Mouse (Mus musculus) spleen, adult 2 months (tissue): ENCODE data around the gene Pus3. TPM values are rescaled to one million over a fixed set of nuclear protein-coding genes. Genes with fewer than 3 reads are reported as not detected.

Experiments
- DNase-seq, 2 experiments: peaks; one replicate each; pipeline versions ENCODE4 v3.0.0 to v3.0.0-alpha.2; 2012 to 2021; ENCODE audit warnings: low spot score in 2 of 2, low read depth in 1 of 2
- H3K27ac ChIP-seq: fragments of 200-500 bp; 2 replicates; pipeline ENCODE4 v1.5.1; 2012; ENCODE audit warnings: low read length, inconsistent platforms; ENCODE audit not compliant: insufficient read depth
- H3K27me3 ChIP-seq: fragments of 200-500 bp; 2 replicates; pipeline ENCODE4 v1.6.1; 2012; ENCODE audit warnings: mild to moderate bottlenecking, moderate library complexity, low read length, inconsistent platforms; ENCODE audit not compliant: control insufficient read depth, insufficient read depth
- H3K36me3 ChIP-seq: fragments of 200-500 bp; 2 replicates; pipeline ENCODE4 v1.6.1; 2012; ENCODE audit warnings: mild to moderate bottlenecking, low read length, inconsistent platforms; ENCODE audit not compliant: control insufficient read depth, insufficient read depth
- H3K4me1 ChIP-seq: fragments of 200-500 bp; 2 replicates; pipeline ENCODE4 v1.6.1; 2011; ENCODE audit warnings: inconsistent platforms; ENCODE audit not compliant: control insufficient read depth, insufficient read depth, insufficient read length
- H3K4me3 ChIP-seq: fragments of 200-500 bp; 2 replicates; pipeline ENCODE4 v1.5.1; 2011; ENCODE audit warnings: mild to moderate bottlenecking, inconsistent platforms; ENCODE audit not compliant: insufficient read depth, insufficient read length; ENCODE audit errors: extremely low read depth
- CTCF ChIP-seq: fragments of 200-500 bp; IDR thresholded peaks from 2 replicates; pipeline ENCODE4 v1.5.1; 2011; ENCODE audit warnings: mild to moderate bottlenecking, inconsistent platforms; ENCODE audit not compliant: insufficient read depth, insufficient read length, insufficient replicate concordance; ENCODE audit errors: extremely low read depth
- POLR2A ChIP-seq: fragments of 200-500 bp; IDR thresholded peaks from 2 replicates; pipeline ENCODE4 v1.6.1; 2011; ENCODE audit warnings: low read depth, low read length, inconsistent platforms
- WGBS: fragments of 180-500 bp; shearing (Covaris S2); methylation state at CpG from one replicate; pipeline ENCODE4 v1.1.7; 2018; 5-methylcytosine and 5-hydroxymethylcytosine counted together
- polyA plus RNA-seq: library from polyadenylated mRNA; depleted of rRNA; stranded (reverse); fragments of >200 nt; gene quantifications from 2 replicates; pipeline ENCODE4 v1.2.3, GENCODE M21; 2012

Gene Pus3
- polyA plus RNA-seq, 1 experiment, result 1.6 TPM

GRCm38 (mm10) chr9:35545704-35546103, 12.7 kb upstream of the Pus3 start:
- DNase-seq, result no peak
- H3K27ac ChIP-seq, result no peak overlapping the region
- H3K4me1 ChIP-seq, result no peaks in the 10 kb centered on the region; the same call in 1 of the 2 replicates
- no peaks in the 10 kb centered on the region for H3K27me3 ChIP-seq
- H3K36me3 ChIP-seq, result no peaks in the 10 kb centered on the region
- 86% methylated on average over 12 of the region's 12 CpGs for WGBS
- no peak for TF ChIP-seq POLR2A
- no peak for TF ChIP-seq CTCF
- H3K4me3 ChIP-seq, result no peak overlapping the region

- H3K4me3 ChIP-seq, result peak overlapping the region; percentile 49
- peak; percentile 37 to 67 for DNase-seq
- peak overlapping the region; percentile 86 for H3K27ac ChIP-seq
- no peaks in the 10 kb centered on the region; the same call in 1 of the 2 replicates for H3K4me1 ChIP-seq
- H3K36me3 ChIP-seq, result no peaks in the 10 kb centered on the region
- H3K27me3 ChIP-seq, result no peaks in the 10 kb centered on the region
- 7% methylated on average over 9 of the region's 9 CpGs for WGBS
- TF ChIP-seq POLR2A, result peak; percentile 33; the same call in 1 of the 2 replicates
- no peak for TF ChIP-seq CTCF
These were observed 11.7 kb upstream of the Pus3 start for GRCm38 (mm10) chr9:35546745-35547144.

- 91% methylated on average over 9 of the region's 9 CpGs for WGBS
- Histone ChIP-seq H3K4me1 (no peaks in the 10 kb centered on the region; the same call in 1 of the 2 replicates), H3K4me3 (no peak overlapping the region), H3K36me3 (no peaks in the 10 kb centered on the region), H3K27ac (no peak overlapping the region), H3K27me3 (no peaks in the 10 kb centered on the region)
- DNase-seq, result no peak
- TF ChIP-seq CTCF (no peak), POLR2A (no peak)
These were observed 9.9 kb upstream of the Pus3 start for GRCm38 (mm10) chr9:35548455-35548854.

- H3K27me3 ChIP-seq, result peaks cover 8% of the 10 kb centered on the region
- peaks cover 3% of the 10 kb centered on the region; the same call in 1 of the 2 replicates for H3K36me3 ChIP-seq
- no peak overlapping the region for H3K27ac ChIP-seq
- no peak for DNase-seq
- peaks cover 7% of the 10 kb centered on the region for H3K4me1 ChIP-seq
- no peak overlapping the region for H3K4me3 ChIP-seq
- WGBS, result 70% methylated on average over 12 of the region's 12 CpGs
- TF ChIP-seq POLR2A, result no peak
- no peak for TF ChIP-seq CTCF
These were observed 1.8 kb upstream of the Pus3 start for GRCm38 (mm10) chr9:35556494-35557102.

GRCm38 (mm10) chr9:35559009-35559890, 855 bp downstream of the Pus3 start:
- TF ChIP-seq POLR2A (peak; percentile 85), CTCF (no peak)
- H3K4me3 ChIP-seq, result peak overlapping the region; percentile 67
- peaks cover 8% of the 10 kb centered on the region for H3K27me3 ChIP-seq
- H3K4me1 ChIP-seq, result peaks cover 7% of the 10 kb centered on the region
- 2% methylated on average over 31 of the region's 31 CpGs for WGBS
- peak overlapping the region; percentile 51 for H3K27ac ChIP-seq
- H3K36me3 ChIP-seq, result peaks cover 6% of the 10 kb centered on the region
- peak; percentile 60 to 76 for DNase-seq

GRCm38 (mm10) chr9:35561076-35561475, 2.7 kb downstream of the Pus3 start:
- peaks cover 15% of the 10 kb centered on the region for H3K36me3 ChIP-seq
- H3K27ac ChIP-seq, result no peak overlapping the region
- H3K4me3 ChIP-seq, result no peak overlapping the region
- DNase-seq, result no peak
- H3K4me1 ChIP-seq, result peaks cover 7% of the 10 kb centered on the region
- TF ChIP-seq POLR2A, result no peak
- no peak for TF ChIP-seq CTCF
- H3K27me3 ChIP-seq, result peaks cover 8% of the 10 kb centered on the region
- WGBS, result 98% methylated on average over 11 of the region's 11 CpGs
